Mouse (Mus musculus) erythroblast, adult 5-6 weeks (primary cell): ENCODE data around the gene Gm5475. TPM values are rescaled to one million over a fixed set of nuclear protein-coding genes. Genes with fewer than 3 reads are reported as not detected.

Experiments
- ATAC-seq: replicated peaks from 2 replicates; pipeline ENCODE4 v1.8.0; 2016; ENCODE audit warnings: moderate number of reproducible peaks, mild to moderate bottlenecking, moderate TSS enrichment, inconsistent platforms; ENCODE audit not compliant: poor library complexity, low FRiP score, severe bottlenecking
- total RNA-seq, 2 experiments: library from RNA; stranded (forward) in 1 of 2; stranded (reverse) in 1 of 2; fragments of 150-400 nt in 1 of 2; fragments of 200-764, 138-1000 nt in 1 of 2; gene quantifications; 2 replicates each; pipeline versions ENCODE4 v1.2.3 to v1.2.4; 2015 to 2017; ENCODE audit warnings: low replicate concordance in 2 of 2

The Gm5475 gene
- total RNA-seq, 2 experiments from 2014 or later = not detected

- no peak for ATAC-seq
Measured at GRCm38 (mm10) chr15:100436518-100436917, 14.6 kb downstream of the Gm5475 start.

- peak; percentile 99 for ATAC-seq
Measured at GRCm38 (mm10) chr15:100443126-100443922, 21.4 kb downstream of the Gm5475 start.

GRCm38 (mm10) chr15:100446887-100447286 lies 24.9 kb downstream of the Gm5475 start:
- ATAC-seq = no peak

GRCm38 (mm10) chr15:100448572-100448971 lies 26.6 kb downstream of the Gm5475 start:
- no peak for ATAC-seq

- ATAC-seq = 0 out of 2 replicates have a peak, but pooled peaks have one; percentile 37
Measured at GRCm38 (mm10) chr15:100449495-100449894, 27.5 kb downstream of the Gm5475 start.

- no peak for ATAC-seq
Measured at GRCm38 (mm10) chr15:100451245-100451644, 29.3 kb downstream of the Gm5475 start.

- no peak for ATAC-seq
Measured at GRCm38 (mm10) chr15:100452486-100452885, 30.5 kb downstream of the Gm5475 start.

- ATAC-seq = no peak
Measured at GRCm38 (mm10) chr15:100456356-100456991, 34.5 kb downstream of the Gm5475 start.

- peak; percentile 80 for ATAC-seq
Measured at GRCm38 (mm10) chr15:100457340-100457739, 35.4 kb downstream of the Gm5475 start.

- peak; percentile 54; the same call in 1 of the 2 replicates for ATAC-seq
Measured at GRCm38 (mm10) chr15:100458055-100458454, 36.1 kb downstream of the Gm5475 start.

GRCm38 (mm10) chr15:100460942-100461341 lies 39.0 kb downstream of the Gm5475 start:
- peak; percentile 82 for ATAC-seq

- ATAC-seq = no peak
Measured at GRCm38 (mm10) chr15:100461646-100462045, 39.7 kb downstream of the Gm5475 start.

GRCm38 (mm10) chr15:100462086-100462485 lies 40.1 kb downstream of the Gm5475 start:
- no peak for ATAC-seq

- ATAC-seq = peak; percentile 60
Measured at GRCm38 (mm10) chr15:100463712-100464111, 41.8 kb downstream of the Gm5475 start.

- no peak for ATAC-seq
Measured at GRCm38 (mm10) chr15:100465432-100465831, 43.5 kb downstream of the Gm5475 start.

- ATAC-seq = no peak
Measured at GRCm38 (mm10) chr15:100467738-100468137, 45.8 kb downstream of the Gm5475 start.

GRCm38 (mm10) chr15:100468295-100469188 lies 46.6 kb downstream of the Gm5475 start, which contains the start of gene Letmd1:
Gene Letmd1, plus strand, starts transcription at chr15:100469023.
- ATAC-seq = peak; percentile 62

- no peak for ATAC-seq
Measured at GRCm38 (mm10) chr15:100469189-100469545, 47.2 kb downstream of the Gm5475 start.

- ATAC-seq = no peak
Measured at GRCm38 (mm10) chr15:100470037-100470436, 48.1 kb downstream of the Gm5475 start.

GRCm38 (mm10) chr15:100473926-100474503 lies 52.1 kb downstream of the Gm5475 start:
- ATAC-seq = no peak
